Mouse (Mus musculus) lung, embryonic 16.5 days (tissue): ENCODE measurements around the gene Rapgefl1. TPM values are rescaled to one million over a fixed set of nuclear protein-coding genes. Genes with fewer than 3 reads are reported as not detected.

ENCODE experiments used
- ATAC-seq: fragments of 200-750 bp; cut with Nextera tagmentation; 2 replicates; pipeline ENCODE4 v1.8.0; 2017; ENCODE audit warnings: low read depth, mild to moderate bottlenecking, moderate library complexity
- H3K27ac ChIP-seq: fragments of 300-500 bp; sonication (generic); 2 replicates; pipeline ENCODE4 v1.5.1; 2014; ENCODE audit warnings: mild to moderate bottlenecking, control low read depth, low read length
- H3K27me3 ChIP-seq: fragments of 300-500 bp; sonication (generic); 2 replicates; pipeline ENCODE4 v1.6.1; 2014; ENCODE audit warnings: low read depth, low read length, mixed read lengths; ENCODE audit not compliant: control insufficient read depth, insufficient read depth
- H3K36me3 ChIP-seq: fragments of 300-500 bp; sonication (generic); 2 replicates; pipeline ENCODE4 v1.6.1; 2014; ENCODE audit warnings: low read length; ENCODE audit not compliant: control insufficient read depth, insufficient read depth
- H3K4me1 ChIP-seq: fragments of 300-500 bp; sonication (generic); replicated peaks from 2 replicates; pipeline ENCODE4 v1.6.1; 2014; ENCODE audit warnings: low read length, mixed read lengths; ENCODE audit not compliant: control insufficient read depth, insufficient read depth
- H3K4me2 ChIP-seq: fragments of 300-500 bp; sonication (generic); 2 replicates; pipeline ENCODE4 v1.6.1; 2014; ENCODE audit warnings: low read depth, low read length, control low read depth
- H3K4me3 ChIP-seq: fragments of 300-500 bp; sonication (generic); 2 replicates; pipeline ENCODE4 v1.5.1; 2014; ENCODE audit warnings: mild to moderate bottlenecking, low read length, control low read depth
- H3K9ac ChIP-seq: fragments of 300-500 bp; sonication (generic); 2 replicates; pipeline ENCODE4 v1.6.1; 2014; ENCODE audit warnings: low read length, control low read depth
- H3K9me3 ChIP-seq: fragments of 300-500 bp; sonication (generic); 2 replicates; pipeline ENCODE4 v1.6.1; 2016; ENCODE audit warnings: low read length; ENCODE audit not compliant: control insufficient read depth
- WGBS: fragments of 180-500 bp; shearing (Covaris S2); extraction: QIAGEN DNeasy Blood & Tissue Kit; methylation state at CpG from one replicate; pipeline ENCODE4 v1.1.7; 2014; 5-methylcytosine and 5-hydroxymethylcytosine counted together
- polyA plus RNA-seq: library from polyadenylated mRNA; unstranded; fragments of >200 nt; fragmentation: Nextera tagmentation; extraction: Ambion mirVana; gene quantifications from 2 replicates; pipeline ENCODE4 v1.2.1, GENCODE M21; 2015

The Rapgefl1 gene
- polyA plus RNA-seq, 1 experiment from 2014 or later, result 1.3 TPM

DNA sequence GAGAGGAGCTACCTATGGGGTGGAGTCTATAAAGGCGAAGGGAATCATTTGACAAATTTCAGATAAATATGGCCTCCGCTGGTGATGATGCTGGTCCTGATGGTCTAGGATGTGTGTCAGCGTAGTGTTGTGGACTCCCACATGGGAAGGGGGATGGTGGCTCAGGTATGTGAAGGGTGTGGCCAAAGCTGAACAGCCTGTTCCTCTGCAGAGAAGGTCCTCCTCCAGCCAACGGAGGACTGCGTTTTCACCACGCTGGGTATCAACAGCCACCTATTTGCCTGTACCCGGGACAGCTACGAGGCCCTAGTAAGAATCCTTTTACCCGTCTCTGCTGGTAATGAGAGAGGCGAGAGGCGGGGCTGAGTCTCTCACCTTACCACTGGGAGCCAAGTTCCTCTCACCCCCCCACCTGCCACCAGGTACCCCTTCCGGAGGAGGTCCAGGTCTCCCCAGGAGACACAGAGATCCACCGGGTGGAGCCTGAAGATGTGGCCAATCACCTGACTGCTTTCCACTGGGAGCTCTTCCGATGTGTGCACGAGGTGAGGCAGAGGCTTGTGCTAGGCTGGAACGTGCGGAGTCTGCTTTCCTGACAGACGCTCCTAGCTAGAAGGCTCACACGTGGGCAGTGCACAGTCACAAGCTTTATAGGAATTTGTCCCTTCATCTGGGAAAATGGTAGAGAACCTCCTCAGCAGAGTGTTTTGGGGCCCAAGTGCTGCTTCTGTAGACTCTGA is 10.4 kb downstream of the Rapgefl1 start:
- Histone ChIP-seq H3K36me3 (no peaks in the 10 kb centered on the region), H3K9me3 (no peaks in the 10 kb centered on the region), H3K27me3 (no peaks in the 10 kb centered on the region), H3K4me3 (no peak overlapping the region), H3K27ac (no peak overlapping the region), H3K9ac (no peak overlapping the region), H3K4me2 (no peak overlapping the region), H3K4me1 (peaks cover 16% of the 10 kb centered on the region)
- ATAC-seq, result no peak
- WGBS, result 52% methylated on average over 19 of the region's 19 CpGs

DNA sequence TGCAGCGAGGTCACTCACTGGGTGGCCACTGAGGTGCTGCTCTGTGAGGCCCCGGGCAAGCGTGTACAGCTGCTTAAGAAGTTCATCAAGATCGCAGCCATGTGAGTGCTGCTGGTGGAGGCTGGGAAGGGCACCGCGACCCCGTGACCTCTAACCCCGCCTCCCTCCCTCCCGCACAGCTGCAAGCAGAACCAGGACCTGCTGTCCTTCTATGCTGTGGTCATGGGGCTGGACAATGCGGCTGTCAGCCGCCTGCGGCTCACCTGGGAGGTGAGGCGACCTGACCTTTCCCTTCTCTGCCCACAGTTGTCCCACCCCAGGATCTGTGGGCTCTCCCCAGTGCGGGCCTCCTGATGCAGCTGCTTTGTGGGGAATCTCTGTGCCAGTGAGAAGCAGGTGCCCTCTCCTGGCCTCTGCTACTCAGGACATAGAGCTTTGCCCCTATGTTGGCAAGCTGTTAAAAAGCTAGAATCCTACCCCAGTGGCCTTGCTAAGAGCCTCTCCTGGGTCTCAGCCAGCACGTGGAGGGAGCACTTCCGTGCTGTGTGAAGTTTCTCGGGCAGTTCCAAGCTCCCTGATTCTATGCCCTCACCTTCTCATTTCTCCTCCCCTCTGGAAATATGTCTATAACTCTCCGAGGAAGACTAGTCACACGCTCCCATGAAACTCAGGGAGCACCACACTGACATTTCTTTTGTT is 12.8 kb downstream of the Rapgefl1 start:
- H3K9ac ChIP-seq, result no peak overlapping the region
- H3K27ac ChIP-seq, result no peak overlapping the region
- 11% methylated on average over 19 of the region's 19 CpGs for WGBS
- 0 out of 2 replicates have a peak, but pooled peaks have one; percentile 23 for ATAC-seq
- no peaks in the 10 kb centered on the region for H3K27me3 ChIP-seq
- H3K4me2 ChIP-seq, result no peak overlapping the region
- H3K4me1 ChIP-seq, result peaks cover 16% of the 10 kb centered on the region
- no peaks in the 10 kb centered on the region for H3K9me3 ChIP-seq
- no peak overlapping the region for H3K4me3 ChIP-seq
- H3K36me3 ChIP-seq, result no peaks in the 10 kb centered on the region

DNA sequence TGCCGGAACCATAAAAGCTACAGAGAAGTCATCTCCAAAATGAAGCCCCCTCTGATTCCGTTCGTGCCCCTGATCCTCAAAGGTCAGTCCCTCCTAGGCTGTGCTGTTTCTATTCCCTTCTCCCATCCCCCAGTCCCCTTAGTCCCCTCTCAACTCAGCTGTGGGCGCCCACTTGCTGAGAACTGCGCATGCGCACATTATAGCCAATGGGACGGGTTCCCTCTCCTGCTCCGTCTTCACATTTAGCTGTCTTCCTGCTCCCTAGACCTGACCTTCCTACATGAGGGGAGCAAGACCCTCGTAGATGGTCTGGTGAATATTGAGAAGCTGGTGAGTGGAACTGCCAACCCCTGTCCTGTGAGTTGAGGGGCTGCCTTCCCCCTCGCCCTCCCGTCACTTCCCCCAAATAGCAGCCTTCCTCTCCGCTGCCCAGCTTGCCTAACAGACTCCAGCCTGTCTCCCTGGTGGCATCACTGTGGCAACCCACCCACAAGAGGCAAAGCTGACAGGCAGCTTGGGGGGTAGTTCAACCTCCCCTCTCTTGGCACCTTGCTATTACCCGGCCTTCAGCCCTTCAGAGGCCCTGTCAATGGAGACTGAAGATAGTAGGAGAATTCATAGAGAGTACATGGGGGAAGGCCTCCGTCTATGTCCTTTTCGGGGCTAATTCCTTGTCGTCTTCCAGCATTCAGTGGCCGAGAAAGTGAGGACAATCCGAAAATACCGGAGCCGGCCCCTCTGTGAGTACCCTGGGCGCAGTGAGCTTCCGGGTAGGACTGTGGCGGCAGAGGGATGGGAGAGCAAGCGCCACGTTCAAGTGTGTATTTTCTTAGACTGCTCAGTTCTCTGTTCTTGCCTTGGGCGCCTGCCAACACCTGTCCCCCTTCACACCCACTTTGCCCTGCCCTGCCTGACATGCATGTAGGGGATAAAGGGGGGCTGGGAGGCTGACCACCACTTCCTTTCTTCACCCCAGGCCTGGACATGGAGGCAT is 13.8 kb downstream of the Rapgefl1 start:
- Histone ChIP-seq H3K9ac (0 out of 2 replicates have a peak overlapping the region, but pooled peaks have one; percentile 24), H3K9me3 (no peaks in the 10 kb centered on the region), H3K4me2 (no peak overlapping the region), H3K4me1 (peaks cover 16% of the 10 kb centered on the region), H3K4me3 (no peak overlapping the region), H3K27ac (peak overlapping the region; percentile 32; the same call in 1 of the 2 replicates), H3K27me3 (no peaks in the 10 kb centered on the region), H3K36me3 (no peaks in the 10 kb centered on the region)
- peak; percentile 61 for ATAC-seq
- 50% methylated on average over 26 of the region's 26 CpGs for WGBS

DNA sequence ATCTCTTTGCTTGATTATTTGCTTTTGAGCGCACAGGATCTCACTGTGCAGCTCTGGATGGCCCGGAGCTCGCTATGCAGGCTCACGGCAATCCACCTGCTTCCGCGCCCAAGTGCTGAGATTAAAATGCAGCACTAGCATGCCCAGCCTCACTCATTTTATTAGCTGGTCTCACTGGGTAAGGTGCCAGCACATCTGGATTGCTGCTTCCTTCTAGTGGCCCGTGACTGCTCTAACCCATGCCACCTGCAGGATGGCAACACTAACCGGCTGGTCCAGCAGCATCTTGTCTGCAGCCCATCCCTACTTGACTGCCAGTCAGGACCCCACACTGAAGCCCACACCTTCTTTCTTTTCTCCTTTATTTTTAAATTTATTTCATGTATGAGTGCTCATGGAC is 17.5 kb downstream of the Rapgefl1 start:
- no peak for ATAC-seq
- 84% methylated on average over 8 of the region's 8 CpGs for WGBS
- H3K4me1 ChIP-seq, result peaks cover 14% of the 10 kb centered on the region

DNA sequence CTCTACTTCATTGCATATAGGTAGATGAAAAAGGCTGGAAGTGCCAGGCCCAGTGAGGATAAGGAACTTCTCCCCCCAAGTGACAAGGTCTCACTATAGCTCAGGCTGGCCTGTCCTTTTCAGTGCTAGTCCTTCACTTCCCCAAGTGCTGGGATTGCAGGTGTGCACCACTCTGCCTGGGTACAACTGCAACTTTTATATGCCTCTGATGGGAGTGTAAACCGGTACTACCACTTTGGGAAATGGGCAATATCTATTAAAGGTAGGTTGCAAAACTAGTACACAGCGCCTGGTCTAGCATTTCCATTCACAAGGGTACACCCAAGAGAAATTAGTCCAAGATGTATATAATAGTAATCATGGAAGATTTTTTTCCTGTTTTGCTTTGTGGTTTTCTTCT is 18.1 kb downstream of the Rapgefl1 start:
- no peak for ATAC-seq
- Histone ChIP-seq H3K9me3 (no peaks in the 10 kb centered on the region), H3K9ac (no peak overlapping the region), H3K27me3 (no peaks in the 10 kb centered on the region), H3K27ac (no peak overlapping the region), H3K4me3 (no peak overlapping the region), H3K36me3 (no peaks in the 10 kb centered on the region), H3K4me1 (peaks cover 9% of the 10 kb centered on the region), H3K4me2 (no peak overlapping the region)
- 82% methylated on average over 2 of the region's 2 CpGs for WGBS

More for the DNA sequence above, 17.5 kb downstream of the Rapgefl1 start:
- H3K27ac ChIP-seq, result no peak overlapping the region
- no peaks in the 10 kb centered on the region for H3K36me3 ChIP-seq
- no peak overlapping the region for H3K4me3 ChIP-seq
- H3K27me3 ChIP-seq, result no peaks in the 10 kb centered on the region
- H3K9ac ChIP-seq, result no peak overlapping the region
- no peak overlapping the region for H3K4me2 ChIP-seq
- no peaks in the 10 kb centered on the region for H3K9me3 ChIP-seq

DNA sequence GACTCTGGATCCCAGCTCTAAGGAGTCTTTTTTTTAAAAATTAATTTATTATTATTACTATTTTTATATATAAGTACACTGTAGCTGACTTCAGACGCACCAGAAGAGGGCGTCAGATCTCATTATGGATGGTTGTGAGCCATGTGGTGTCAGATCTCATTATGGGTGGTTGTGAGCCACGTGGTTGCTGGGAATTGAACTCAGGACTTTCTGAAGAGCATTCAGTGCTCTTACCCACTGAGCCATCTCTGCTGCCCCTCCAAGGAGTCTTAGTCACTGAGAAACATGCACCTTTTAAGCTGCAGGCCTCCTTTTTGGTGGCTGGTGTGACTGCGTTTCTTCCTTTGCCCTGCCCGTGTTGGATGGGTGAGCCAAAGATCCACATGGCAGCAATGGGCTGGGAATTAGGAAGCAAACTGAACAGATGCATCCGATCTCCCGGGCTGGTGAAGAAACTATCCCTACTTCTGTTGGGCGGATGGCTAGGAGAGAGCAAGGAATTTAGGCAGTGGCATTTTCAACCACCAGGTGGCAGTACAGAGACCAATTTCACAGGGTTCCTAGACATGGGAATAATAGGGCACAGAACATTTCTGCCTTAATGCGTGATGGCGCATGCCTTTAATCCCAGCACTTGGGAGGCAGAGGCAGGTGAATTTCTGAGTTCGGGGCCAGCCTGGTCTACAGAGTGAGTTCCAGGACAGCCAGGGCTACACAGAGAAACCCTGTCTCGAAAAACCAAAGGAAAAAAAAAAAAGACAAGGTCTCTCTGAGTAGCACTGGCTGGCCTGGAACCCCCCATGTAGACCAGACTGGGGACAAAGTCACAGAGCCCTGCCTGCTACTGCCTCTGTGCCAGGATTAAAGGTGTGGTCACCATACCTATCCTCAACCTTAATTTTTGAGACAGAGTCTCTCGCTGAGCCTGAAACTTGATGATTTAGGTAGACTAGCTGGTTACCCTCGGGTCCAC is 22.5 kb downstream of the Rapgefl1 start:
- H3K4me2 ChIP-seq, result no peak overlapping the region

DNA sequence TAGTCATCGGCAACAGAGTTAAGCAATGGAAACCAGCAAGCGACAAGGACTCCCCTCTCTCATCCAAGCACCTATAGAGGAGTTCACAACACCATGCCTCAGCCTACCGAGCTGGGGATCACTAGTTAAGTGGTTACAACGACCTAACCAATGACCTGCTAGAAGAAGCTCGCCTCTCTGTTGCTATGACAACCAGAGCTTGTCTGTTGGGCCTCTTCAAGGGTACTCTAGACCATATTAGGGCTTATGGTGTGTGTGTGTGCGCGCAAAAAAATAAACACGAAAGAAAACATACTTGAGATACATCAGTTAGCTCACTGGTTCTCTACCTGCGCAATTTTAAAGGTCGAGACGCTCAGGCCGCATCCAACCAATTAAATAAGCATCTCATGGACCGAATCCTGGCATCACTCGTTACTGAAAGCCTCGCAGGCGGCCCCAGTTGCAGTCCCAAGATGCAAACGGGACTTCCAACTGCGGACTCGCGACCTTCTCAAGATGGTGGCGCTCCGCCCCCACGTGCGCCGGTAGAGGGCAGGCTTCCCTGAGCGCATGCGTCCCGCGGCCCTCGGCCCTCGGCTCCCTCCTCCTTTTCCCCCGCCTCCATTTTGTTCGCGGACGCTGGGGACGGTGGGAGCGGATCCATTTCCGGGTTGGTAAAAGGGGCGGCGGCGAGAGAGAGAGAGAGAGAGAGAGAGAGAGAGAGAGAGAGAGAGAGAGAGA is 26.6 kb downstream of the Rapgefl1 start, which contains the start of gene Wipf2:
Gene Wipf2, plus strand, starts transcription at position 611 of the 723 bp plus-strand sequence.
- peaks cover 6% of the 10 kb centered on the region for H3K4me1 ChIP-seq
- H3K9ac ChIP-seq, result peak within 1 kb of the TSS; percentile 85
- H3K4me2 ChIP-seq, result peak within 1 kb of the TSS; percentile 87
- 6% methylated on average over 31 of the region's 41 CpGs for WGBS
- H3K36me3 ChIP-seq, result peaks cover 12% of the 10 kb centered on the region
- H3K27me3 ChIP-seq, result no peaks in the 10 kb centered on the region
- H3K9me3 ChIP-seq, result no peaks in the 10 kb centered on the region
- peak; percentile 92 for ATAC-seq
- peak within 1 kb of the TSS; percentile 73 for H3K4me3 ChIP-seq
- H3K27ac ChIP-seq, result peak within 1 kb of the TSS; percentile 89

More for the DNA sequence above, 22.5 kb downstream of the Rapgefl1 start:
- 29% methylated on average over 14 of the region's 14 CpGs for WGBS
- H3K4me3 ChIP-seq, result no peak overlapping the region
- H3K27me3 ChIP-seq, result no peaks in the 10 kb centered on the region
- ATAC-seq, result peak; percentile 73
- H3K36me3 ChIP-seq, result no peaks in the 10 kb centered on the region
- H3K9me3 ChIP-seq, result no peaks in the 10 kb centered on the region
- peaks cover 5% of the 10 kb centered on the region for H3K4me1 ChIP-seq
- no peak overlapping the region for H3K27ac ChIP-seq
- H3K9ac ChIP-seq, result 0 out of 2 replicates have a peak overlapping the region, but pooled peaks have one; percentile 28
